Mouse (Mus musculus) neural tube, embryonic 12.5 days (tissue): ENCODE data around the gene Mapk7. TPM values are rescaled to one million over a fixed set of nuclear protein-coding genes. Genes with fewer than 3 reads are reported as not detected.

ENCODE experiments used
- ATAC-seq: fragments of 200-750 bp; cut with Nextera tagmentation; 2 replicates; pipeline ENCODE4 v1.8.0; 2017; ENCODE audit warnings: low read depth, mild to moderate bottlenecking, moderate TSS enrichment, moderate library complexity; ENCODE audit not compliant: low FRiP score
- H3K27ac ChIP-seq: fragments of 300-500 bp; sonication (generic); 2 replicates; pipeline ENCODE4 v1.5.1; 2016
- H3K27me3 ChIP-seq: fragments of 300-500 bp; sonication (generic); replicated peaks from 2 replicates; pipeline ENCODE4 v1.6.1; 2016; ENCODE audit warnings: mild to moderate bottlenecking
- H3K36me3 ChIP-seq: fragments of 300-500 bp; sonication (generic); 2 replicates; pipeline ENCODE4 v1.6.1; 2016; ENCODE audit warnings: mild to moderate bottlenecking
- H3K4me1 ChIP-seq: fragments of 300-500 bp; sonication (generic); 2 replicates; pipeline ENCODE4 v1.6.1; 2016
- H3K4me2 ChIP-seq: fragments of 300-500 bp; sonication (generic); replicated peaks from 2 replicates; pipeline ENCODE4 v1.6.1; 2016; ENCODE audit warnings: mild to moderate bottlenecking
- H3K4me3 ChIP-seq: fragments of 300-500 bp; sonication (generic); 2 replicates; pipeline ENCODE4 v1.5.1; 2016
- H3K9ac ChIP-seq: fragments of 300-500 bp; sonication (generic); 2 replicates; pipeline ENCODE4 v1.6.1; 2016; ENCODE audit warnings: mild to moderate bottlenecking
- H3K9me3 ChIP-seq: fragments of 300-500 bp; sonication (generic); 2 replicates; pipeline ENCODE4 v1.6.1; 2016; ENCODE audit warnings: mild to moderate bottlenecking
- WGBS: fragments of 180-500 bp; shearing (Covaris S2); methylation state at CpG from one replicate; pipeline ENCODE4 v1.1.7; 2016; 5-methylcytosine and 5-hydroxymethylcytosine counted together
- polyA plus RNA-seq: library from polyadenylated mRNA; unstranded; fragments of >200 nt; fragmentation: Nextera tagmentation; extraction: Ambion mirVana; gene quantifications from 2 replicates; pipeline ENCODE4 v1.2.1, GENCODE M21; 2016

The Mapk7 gene
- polyA plus RNA-seq, 1 experiment from 2014 or later, result 93.7 TPM

DNA sequence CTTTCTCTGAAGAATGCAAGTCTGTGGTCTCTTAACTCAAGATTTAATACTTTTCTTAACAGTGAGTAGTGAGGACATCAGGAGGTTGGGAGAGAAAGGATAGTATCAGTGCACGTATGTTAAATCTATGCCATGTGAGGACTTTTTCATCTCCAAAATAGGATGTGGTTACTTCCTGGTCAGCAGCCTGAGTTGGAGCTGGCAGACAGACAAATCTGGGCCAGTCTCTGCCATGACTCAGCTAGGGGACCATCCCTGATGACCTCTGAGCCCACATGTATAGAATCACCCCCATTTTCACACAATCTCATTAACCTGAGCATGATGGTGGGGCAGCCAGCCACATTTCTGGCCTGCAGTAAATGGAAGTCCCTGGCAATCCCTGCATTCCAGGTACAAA, 23.8 kb upstream of the Mapk7 start:
- Histone ChIP-seq H3K9me3 (no peaks in the 10 kb centered on the region), H3K4me2 (no peak overlapping the region), H3K27me3 (no peaks in the 10 kb centered on the region), H3K4me3 (no peak overlapping the region), H3K9ac (no peak overlapping the region), H3K4me1 (no peaks in the 10 kb centered on the region), H3K36me3 (peaks cover 70% of the 10 kb centered on the region), H3K27ac (no peak overlapping the region)
- ATAC-seq, result no peak
- 88% methylated on average over 1 of the region's 1 CpGs for WGBS

DNA sequence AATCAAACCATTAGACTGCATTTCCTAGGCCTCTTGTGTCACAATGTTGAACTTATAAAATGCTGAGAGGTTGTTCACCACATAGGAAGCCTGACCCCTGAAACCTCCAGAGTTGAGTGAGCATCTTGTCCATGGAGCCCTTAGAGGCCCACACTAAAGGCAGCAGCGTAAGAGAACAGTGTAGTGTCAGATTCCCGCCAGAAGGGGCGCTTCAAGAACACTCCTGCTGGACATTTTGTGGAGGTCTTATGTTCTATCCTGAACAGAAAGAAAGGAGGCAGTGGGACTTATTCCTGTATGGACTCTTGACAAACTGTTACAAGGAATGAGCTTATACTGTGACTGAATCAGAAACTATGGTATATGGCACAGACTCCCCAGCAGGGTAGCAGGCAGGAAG, 20.7 kb upstream of the Mapk7 start:
- Histone ChIP-seq H3K9ac (no peak overlapping the region), H3K36me3 (peaks cover 60% of the 10 kb centered on the region), H3K27me3 (no peaks in the 10 kb centered on the region), H3K9me3 (no peaks in the 10 kb centered on the region), H3K27ac (no peak overlapping the region), H3K4me3 (no peak overlapping the region), H3K4me2 (no peak overlapping the region), H3K4me1 (no peaks in the 10 kb centered on the region; the same call in 1 of the 2 replicates)
- WGBS, result 31% methylated on average over 3 of the region's 3 CpGs
- no peak for ATAC-seq

DNA sequence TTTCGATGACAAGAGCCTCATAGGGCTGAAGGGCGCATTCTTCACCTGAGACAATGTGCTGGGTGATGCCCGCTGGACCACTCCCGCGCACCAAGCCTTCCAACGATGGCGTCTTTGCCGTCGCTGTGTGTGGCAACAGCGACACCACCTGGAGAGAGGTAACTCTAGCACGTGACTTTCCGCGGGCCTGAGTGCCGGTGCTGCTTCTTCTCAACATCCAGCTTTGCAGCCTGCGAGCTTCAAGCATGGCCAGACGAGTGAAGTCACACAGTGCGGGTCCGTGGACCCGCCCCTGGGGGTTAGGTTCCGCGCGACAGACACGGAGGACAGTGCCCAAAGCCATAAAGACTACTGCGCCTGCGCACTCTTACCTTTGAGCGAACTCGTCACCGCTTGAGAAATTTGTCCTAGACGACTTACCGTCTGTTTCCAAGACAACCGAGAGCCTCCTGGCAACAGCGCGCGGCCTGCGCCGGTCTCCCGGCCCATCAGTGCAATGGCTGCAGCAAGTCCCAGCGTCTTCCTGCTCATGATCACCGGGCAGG, 10.6 kb upstream of the Mapk7 start, which contains the start of gene B9d1:
B9d1 (plus strand) TSS at position 432 of the 545 bp plus-strand sequence.
- Histone ChIP-seq H3K27ac (peak within 1 kb of the TSS; percentile 72; the same call in 1 of the 2 replicates), H3K27me3 (no peaks in the 10 kb centered on the region), H3K9ac (peak within 1 kb of the TSS; percentile 59), H3K36me3 (peaks cover 6% of the 10 kb centered on the region; the same call in 1 of the 2 replicates), H3K4me1 (peaks cover 9% of the 10 kb centered on the region), H3K9me3 (no peaks in the 10 kb centered on the region), H3K4me3 (peak within 1 kb of the TSS; percentile 58), H3K4me2 (peak within 1 kb of the TSS; percentile 76)
- peak; percentile 91 for ATAC-seq
- WGBS, result under 1% methylated on average over 39 of the region's 39 CpGs

DNA sequence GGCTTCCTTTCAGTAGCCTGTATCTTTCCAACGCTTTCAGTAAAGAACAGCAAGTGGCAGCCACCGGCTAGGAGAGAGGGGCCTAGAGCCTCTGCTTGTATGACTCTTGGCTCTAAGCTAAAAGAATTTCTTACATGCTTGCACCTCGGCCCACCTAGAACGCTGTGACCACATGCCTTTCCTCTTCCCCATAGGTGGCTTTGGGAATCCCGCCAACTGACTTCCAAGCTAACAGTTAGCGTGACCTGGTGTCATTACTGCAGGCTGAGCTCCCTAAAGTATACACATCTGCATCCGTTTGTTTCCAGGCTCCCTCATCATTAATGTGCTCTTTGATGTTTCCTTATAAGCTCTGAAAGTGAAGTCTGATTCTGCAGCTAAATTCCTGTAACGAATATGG, 9.7 kb upstream of the Mapk7 start:
- H3K4me2 ChIP-seq, result peak overlapping the region; percentile 76; the same call in 1 of the 2 replicates
- peaks cover 1% of the 10 kb centered on the region; the same call in 1 of the 2 replicates for H3K36me3 ChIP-seq
- H3K9ac ChIP-seq, result no peak overlapping the region
- peaks cover 9% of the 10 kb centered on the region for H3K4me1 ChIP-seq
- 76% methylated on average over 8 of the region's 8 CpGs for WGBS
- no peak overlapping the region for H3K27ac ChIP-seq
- H3K9me3 ChIP-seq, result no peaks in the 10 kb centered on the region
- no peak for ATAC-seq
- H3K4me3 ChIP-seq, result no peak overlapping the region
- H3K27me3 ChIP-seq, result no peaks in the 10 kb centered on the region

GRCm38 (mm10) chr11:61498736-61499504, 4.7 kb upstream of the Mapk7 start:
- no peak for ATAC-seq
- Histone ChIP-seq H3K9me3 (no peaks in the 10 kb centered on the region), H3K4me1 (no peaks in the 10 kb centered on the region), H3K4me3 (no peak overlapping the region), H3K36me3 (no peaks in the 10 kb centered on the region), H3K9ac (no peak overlapping the region), H3K4me2 (no peak overlapping the region), H3K27ac (no peak overlapping the region), H3K27me3 (no peaks in the 10 kb centered on the region)
- WGBS, result 86% methylated on average over 6 of the region's 6 CpGs

- 68% methylated on average over 1 of the region's 1 CpGs for WGBS
Measured at GRCm38 (mm10) chr11:61497490-61497889, 3.3 kb upstream of the Mapk7 start.

DNA sequence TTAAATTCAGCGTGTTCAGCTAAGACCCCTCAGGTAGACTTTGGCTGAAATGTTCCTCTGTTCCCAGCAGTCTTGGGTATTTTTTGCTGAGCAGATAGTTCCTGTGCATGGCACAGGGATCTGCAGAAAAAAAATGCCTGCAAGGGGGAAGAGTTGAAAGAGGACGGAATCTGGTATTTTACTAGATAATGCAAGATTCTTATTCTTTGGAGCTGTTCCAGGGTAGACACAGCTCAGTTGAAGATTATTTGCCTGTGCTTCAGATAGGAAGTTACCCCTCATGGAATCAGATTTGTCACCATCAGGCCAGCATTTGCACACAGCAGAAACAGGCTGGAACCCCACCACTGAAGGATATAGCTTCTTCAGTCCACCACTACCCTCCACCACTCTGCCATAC, 1.3 kb upstream of the Mapk7 start:
- H3K4me3 ChIP-seq, result no peak overlapping the region
- peaks cover 16% of the 10 kb centered on the region for H3K4me1 ChIP-seq
- H3K4me2 ChIP-seq, result no peak overlapping the region
- H3K36me3 ChIP-seq, result peaks cover 21% of the 10 kb centered on the region
- 94% methylated on average over 2 of the region's 2 CpGs for WGBS
- H3K9me3 ChIP-seq, result no peaks in the 10 kb centered on the region
- H3K27ac ChIP-seq, result no peak overlapping the region
- no peak for ATAC-seq
- H3K9ac ChIP-seq, result no peak overlapping the region
- no peaks in the 10 kb centered on the region for H3K27me3 ChIP-seq

More at GRCm38 (mm10) chr11:61497490-61497889, 3.3 kb upstream of the Mapk7 start:
- no peak for ATAC-seq
- Histone ChIP-seq H3K4me3 (no peak overlapping the region), H3K4me1 (peaks cover 10% of the 10 kb centered on the region), H3K27ac (no peak overlapping the region), H3K9me3 (no peaks in the 10 kb centered on the region), H3K27me3 (no peaks in the 10 kb centered on the region), H3K36me3 (peaks cover 3% of the 10 kb centered on the region; the same call in 1 of the 2 replicates), H3K4me2 (no peak overlapping the region), H3K9ac (no peak overlapping the region)

DNA sequence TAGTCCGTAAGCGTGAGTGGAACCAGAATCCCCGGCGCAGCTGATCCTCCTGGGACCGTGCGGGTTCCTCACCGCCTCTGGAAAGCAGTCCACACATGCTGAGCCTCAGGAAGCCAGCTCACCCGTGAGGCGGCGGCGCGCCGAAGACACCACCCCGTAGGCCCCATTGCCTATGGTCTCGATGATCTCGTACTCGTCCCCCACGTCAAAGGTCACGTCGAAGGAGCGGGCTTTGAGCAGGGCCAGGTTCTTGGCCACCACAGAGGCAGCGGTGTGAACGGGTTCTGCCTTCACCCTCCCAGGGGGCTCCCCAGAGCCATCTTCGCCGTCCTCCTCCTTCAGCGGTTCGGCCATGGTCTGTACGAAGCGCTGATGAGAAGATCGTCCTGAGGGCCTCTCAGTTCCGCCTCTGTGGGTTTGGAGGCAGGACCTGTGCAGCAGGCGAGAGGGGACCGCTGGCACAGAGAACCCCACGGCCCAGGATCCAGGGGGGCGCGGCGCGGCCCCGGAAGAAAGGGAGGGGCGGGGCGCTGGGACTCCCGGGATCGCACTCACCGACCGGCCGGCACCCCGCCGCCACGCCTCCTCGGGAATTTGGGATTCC, 579 bp downstream of the Mapk7 start:
- H3K27me3 ChIP-seq, result no peaks in the 10 kb centered on the region
- peak overlapping the region; percentile 78 for H3K9ac ChIP-seq
- peaks cover 23% of the 10 kb centered on the region for H3K4me1 ChIP-seq
- under 1% methylated on average over 50 of the region's 50 CpGs for WGBS
- no peaks in the 10 kb centered on the region for H3K9me3 ChIP-seq
- ATAC-seq, result peak; percentile 64
- peak overlapping the region; percentile 69 for H3K4me2 ChIP-seq
- peak overlapping the region; percentile 71; the same call in 1 of the 2 replicates for H3K27ac ChIP-seq
- H3K36me3 ChIP-seq, result peaks cover 40% of the 10 kb centered on the region
- peak overlapping the region; percentile 67 for H3K4me3 ChIP-seq

GRCm38 (mm10) chr11:61492749-61493401, 1.3 kb downstream of the Mapk7 start:
- H3K4me2 ChIP-seq, result peak overlapping the region; percentile 69
- peak overlapping the region; percentile 67 for H3K4me3 ChIP-seq
- 79% methylated on average over 12 of the region's 12 CpGs for WGBS
- peaks cover 26% of the 10 kb centered on the region for H3K4me1 ChIP-seq
- no peaks in the 10 kb centered on the region for H3K27me3 ChIP-seq
- H3K27ac ChIP-seq, result no peak overlapping the region
- H3K36me3 ChIP-seq, result peaks cover 48% of the 10 kb centered on the region
- H3K9ac ChIP-seq, result peak overlapping the region; percentile 78
- ATAC-seq, result no peak
- no peaks in the 10 kb centered on the region for H3K9me3 ChIP-seq

GRCm38 (mm10) chr11:61490944-61491520, 3.2 kb downstream of the Mapk7 start:
- Histone ChIP-seq H3K27me3 (no peaks in the 10 kb centered on the region), H3K27ac (no peak overlapping the region), H3K36me3 (peaks cover 51% of the 10 kb centered on the region), H3K4me3 (no peak overlapping the region), H3K4me1 (peaks cover 45% of the 10 kb centered on the region), H3K9ac (no peak overlapping the region), H3K4me2 (no peak overlapping the region), H3K9me3 (no peaks in the 10 kb centered on the region)
- ATAC-seq, result no peak
- WGBS, result 93% methylated on average over 22 of the region's 22 CpGs

GRCm38 (mm10) chr11:61489874-61490273, 4.3 kb downstream of the Mapk7 start:
- 98% methylated on average over 8 of the region's 8 CpGs for WGBS
- ATAC-seq, result no peak
- Histone ChIP-seq H3K27ac (no peak overlapping the region), H3K9me3 (no peaks in the 10 kb centered on the region), H3K9ac (no peak overlapping the region), H3K4me1 (peaks cover 56% of the 10 kb centered on the region), H3K4me2 (0 out of 2 replicates have a peak overlapping the region, but pooled peaks have one; percentile 3), H3K4me3 (no peak overlapping the region), H3K36me3 (peaks cover 51% of the 10 kb centered on the region), H3K27me3 (no peaks in the 10 kb centered on the region)
